Mouse (Mus musculus) midbrain, embryonic 16.5 days (tissue): Measurements from ENCODE around the gene Lrrc7. TPM values are rescaled to one million over a fixed set of nuclear protein-coding genes. Genes with fewer than 3 reads are reported as not detected.

ENCODE experiments used
- ATAC-seq: fragments of 200-750 bp; cut with Nextera tagmentation; 2 replicates; pipeline ENCODE4 v1.8.0; 2017; ENCODE audit warnings: moderate TSS enrichment
- H3K27ac ChIP-seq: fragments of 300-500 bp; sonication (generic); 2 replicates; pipeline ENCODE4 v1.5.1; 2014; ENCODE audit warnings: mild to moderate bottlenecking, low read length, mixed read lengths
- H3K27me3 ChIP-seq: fragments of 300-500 bp; sonication (generic); 2 replicates; pipeline ENCODE4 v1.6.1; 2014; ENCODE audit warnings: low read depth, low read length, mixed read lengths; ENCODE audit not compliant: control insufficient read depth, insufficient read depth
- H3K36me3 ChIP-seq: fragments of 300-500 bp; sonication (generic); 2 replicates; pipeline ENCODE4 v1.6.1; 2014; ENCODE audit warnings: mild to moderate bottlenecking, low read length, moderate library complexity, mixed read lengths; ENCODE audit not compliant: control insufficient read depth, insufficient read depth
- H3K4me1 ChIP-seq: fragments of 300-500 bp; sonication (generic); 2 replicates; pipeline ENCODE4 v1.6.1; 2014; ENCODE audit warnings: mild to moderate bottlenecking, low read length, mixed read lengths; ENCODE audit not compliant: control insufficient read depth, insufficient read depth
- H3K4me2 ChIP-seq: fragments of 300-500 bp; sonication (generic); 2 replicates; pipeline ENCODE4 v1.6.1; 2014; ENCODE audit warnings: mild to moderate bottlenecking, low read length, mixed read lengths
- H3K4me3 ChIP-seq: fragments of 300-500 bp; sonication (generic); 2 replicates; pipeline ENCODE4 v1.5.1; 2014; ENCODE audit warnings: low read depth, mild to moderate bottlenecking, low read length, moderate library complexity, mixed read lengths
- H3K9ac ChIP-seq: fragments of 300-500 bp; sonication (generic); 2 replicates; pipeline ENCODE4 v1.6.1; 2014; ENCODE audit warnings: low read depth, low read length, mixed read lengths
- H3K9me3 ChIP-seq: fragments of 300-500 bp; sonication (generic); replicated peaks from 2 replicates; pipeline ENCODE4 v1.6.1; 2014; ENCODE audit warnings: mild to moderate bottlenecking, low read length, mixed read lengths; ENCODE audit not compliant: control insufficient read depth, poor library complexity, severe bottlenecking
- WGBS: fragments of 180-500 bp; shearing (Covaris S2); extraction: QIAGEN DNeasy Blood & Tissue Kit; methylation state at CpG from one replicate; pipeline ENCODE4 v1.1.7; 2014; 5-methylcytosine and 5-hydroxymethylcytosine counted together
- polyA plus RNA-seq: library from polyadenylated mRNA; unstranded; fragments of >200 nt; fragmentation: Nextera tagmentation; extraction: Ambion mirVana; gene quantifications from 2 replicates; pipeline ENCODE4 v1.2.1, GENCODE M21; 2015

Lrrc7 gene
- polyA plus RNA-seq, 1 experiment from 2014 or later, result 11.2 TPM

DNA sequence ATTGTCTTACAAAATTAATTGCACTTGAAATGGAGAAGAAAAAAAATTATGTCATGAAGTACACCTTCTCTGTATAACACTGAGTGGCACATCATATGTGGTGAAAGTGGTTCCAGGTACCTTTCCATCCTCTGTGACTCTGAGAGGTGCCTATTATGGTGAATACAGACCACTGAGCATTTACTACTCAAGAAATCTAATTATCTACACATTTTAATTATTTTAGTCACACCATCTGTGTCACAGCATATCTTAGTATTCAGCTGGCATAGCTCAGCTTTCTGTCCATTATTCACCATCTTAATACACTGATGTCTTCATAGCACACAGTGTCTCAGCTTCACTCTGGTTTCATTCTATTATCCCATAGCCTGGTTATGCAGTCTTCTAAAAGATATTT lies 7.7 kb downstream of the Lrrc7 start:
- H3K4me3 ChIP-seq, result no peak overlapping the region
- H3K27me3 ChIP-seq, result no peaks in the 10 kb centered on the region
- H3K4me2 ChIP-seq, result no peak overlapping the region
- H3K27ac ChIP-seq, result no peak overlapping the region
- no peak overlapping the region for H3K9ac ChIP-seq
- no peaks in the 10 kb centered on the region for H3K36me3 ChIP-seq
- no peaks in the 10 kb centered on the region for H3K9me3 ChIP-seq
- no peak for ATAC-seq
- H3K4me1 ChIP-seq, result peaks cover 14% of the 10 kb centered on the region

GRCm38 (mm10) chr3:158552105-158552504 lies 9.9 kb downstream of the Lrrc7 start:
- H3K9me3 ChIP-seq, result no peaks in the 10 kb centered on the region
- peaks cover 12% of the 10 kb centered on the region; the same call in 1 of the 2 replicates for H3K4me1 ChIP-seq
- H3K27me3 ChIP-seq, result no peaks in the 10 kb centered on the region
- 85% methylated on average over 5 of the region's 5 CpGs for WGBS
- H3K36me3 ChIP-seq, result no peaks in the 10 kb centered on the region
- no peak overlapping the region for H3K27ac ChIP-seq
- ATAC-seq, result no peak
- H3K4me2 ChIP-seq, result no peak overlapping the region
- no peak overlapping the region for H3K4me3 ChIP-seq
- H3K9ac ChIP-seq, result no peak overlapping the region

GRCm38 (mm10) chr3:158543481-158543880 lies 18.5 kb downstream of the Lrrc7 start:
- Histone ChIP-seq H3K27me3 (no peaks in the 10 kb centered on the region), H3K9me3 (no peaks in the 10 kb centered on the region), H3K27ac (no peak overlapping the region), H3K4me2 (no peak overlapping the region), H3K9ac (no peak overlapping the region), H3K4me1 (peaks cover 4% of the 10 kb centered on the region; the same call in 1 of the 2 replicates), H3K4me3 (no peak overlapping the region), H3K36me3 (no peaks in the 10 kb centered on the region)
- no peak for ATAC-seq
- 84% methylated on average over 3 of the region's 3 CpGs for WGBS

DNA sequence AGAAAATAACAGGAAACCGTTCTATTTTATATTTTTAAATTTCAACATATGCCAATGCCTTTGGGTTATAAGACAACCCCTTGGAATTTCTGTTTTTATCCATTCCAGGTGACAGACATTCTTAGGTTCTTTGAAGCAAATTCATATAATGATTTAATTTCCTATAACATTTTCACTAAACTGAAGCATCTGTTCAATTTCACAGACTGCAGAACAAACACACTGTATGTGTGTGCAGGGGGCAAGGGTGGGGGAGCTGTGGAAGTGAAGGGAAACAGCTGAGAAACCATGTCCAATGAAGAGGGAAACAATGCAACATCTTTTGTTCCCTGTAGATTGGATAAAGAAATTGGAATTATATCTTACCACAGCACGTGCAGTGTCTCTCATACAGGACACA lies 29.2 kb downstream of the Lrrc7 start:
- no peak for ATAC-seq
- WGBS, result 82% methylated on average over 2 of the region's 2 CpGs

GRCm38 (mm10) chr3:158528471-158528870 lies 33.5 kb downstream of the Lrrc7 start:
- Histone ChIP-seq H3K36me3 (no peaks in the 10 kb centered on the region), H3K4me1 (no peaks in the 10 kb centered on the region), H3K4me2 (no peak overlapping the region), H3K9ac (no peak overlapping the region), H3K4me3 (no peak overlapping the region), H3K27ac (no peak overlapping the region), H3K9me3 (no peaks in the 10 kb centered on the region), H3K27me3 (no peaks in the 10 kb centered on the region)
- 26% methylated on average over 1 of the region's 1 CpGs for WGBS
- no peak for ATAC-seq

More for the DNA sequence above, 29.2 kb downstream of the Lrrc7 start:
- H3K27ac ChIP-seq, result no peak overlapping the region
- no peak overlapping the region for H3K4me2 ChIP-seq
- no peaks in the 10 kb centered on the region for H3K9me3 ChIP-seq
- no peak overlapping the region for H3K9ac ChIP-seq
- no peaks in the 10 kb centered on the region for H3K4me1 ChIP-seq
- H3K36me3 ChIP-seq, result no peaks in the 10 kb centered on the region
- no peaks in the 10 kb centered on the region for H3K27me3 ChIP-seq
- H3K4me3 ChIP-seq, result no peak overlapping the region

DNA sequence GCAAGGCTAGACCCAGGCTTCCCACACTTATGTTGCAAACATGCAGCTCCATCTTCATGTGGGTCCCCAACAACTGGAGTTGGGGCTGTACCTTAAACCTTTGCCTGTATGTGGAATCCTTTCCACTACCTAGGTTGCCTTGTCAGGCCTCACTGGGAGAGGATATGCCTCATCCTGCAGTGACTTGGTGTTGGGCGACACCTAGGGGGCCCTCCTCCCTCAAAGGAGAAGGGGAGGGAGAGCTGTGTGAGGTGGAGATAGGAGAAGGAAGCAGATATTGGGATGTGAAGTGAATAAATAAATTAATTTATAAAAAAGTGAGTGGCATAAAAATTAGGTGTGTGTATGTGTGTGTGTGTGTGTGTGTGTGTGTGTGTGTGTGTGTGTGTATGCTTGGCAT lies 68.3 kb downstream of the Lrrc7 start:
- 92% methylated on average over 1 of the region's 1 CpGs for WGBS

DNA sequence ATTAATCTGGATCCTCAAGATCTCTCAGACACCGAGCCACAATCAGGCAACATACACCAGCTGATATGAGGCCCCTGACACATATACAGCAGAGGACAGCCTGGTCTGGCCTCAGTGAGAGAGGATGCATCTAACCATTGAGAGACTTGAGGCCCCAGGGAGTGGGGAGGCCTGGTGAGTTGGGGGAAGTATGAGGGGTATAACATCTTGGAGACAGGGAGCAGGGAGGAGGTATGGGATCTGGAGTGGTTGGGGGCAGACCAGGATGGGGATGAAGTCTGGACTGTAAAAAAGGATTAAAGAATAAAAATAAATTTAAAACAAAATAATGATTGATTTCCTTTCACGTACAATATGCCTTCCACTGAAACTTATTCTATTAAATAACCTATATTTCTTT lies 82.3 kb downstream of the Lrrc7 start:
- Histone ChIP-seq H3K27me3 (no peaks in the 10 kb centered on the region), H3K9ac (no peak overlapping the region), H3K27ac (no peak overlapping the region), H3K4me3 (no peak overlapping the region), H3K9me3 (no peaks in the 10 kb centered on the region; the same call in 1 of the 2 replicates), H3K4me1 (no peaks in the 10 kb centered on the region), H3K4me2 (no peak overlapping the region), H3K36me3 (no peaks in the 10 kb centered on the region)
- WGBS, result 84% methylated on average over 2 of the region's 2 CpGs
- ATAC-seq, result no peak

More for the DNA sequence above, 68.3 kb downstream of the Lrrc7 start:
- H3K36me3 ChIP-seq, result no peaks in the 10 kb centered on the region
- no peaks in the 10 kb centered on the region for H3K27me3 ChIP-seq
- H3K4me2 ChIP-seq, result no peak overlapping the region
- ATAC-seq, result no peak
- H3K4me1 ChIP-seq, result no peaks in the 10 kb centered on the region
- H3K9me3 ChIP-seq, result no peaks in the 10 kb centered on the region
- no peak overlapping the region for H3K9ac ChIP-seq
- no peak overlapping the region for H3K27ac ChIP-seq
- H3K4me3 ChIP-seq, result no peak overlapping the region

DNA sequence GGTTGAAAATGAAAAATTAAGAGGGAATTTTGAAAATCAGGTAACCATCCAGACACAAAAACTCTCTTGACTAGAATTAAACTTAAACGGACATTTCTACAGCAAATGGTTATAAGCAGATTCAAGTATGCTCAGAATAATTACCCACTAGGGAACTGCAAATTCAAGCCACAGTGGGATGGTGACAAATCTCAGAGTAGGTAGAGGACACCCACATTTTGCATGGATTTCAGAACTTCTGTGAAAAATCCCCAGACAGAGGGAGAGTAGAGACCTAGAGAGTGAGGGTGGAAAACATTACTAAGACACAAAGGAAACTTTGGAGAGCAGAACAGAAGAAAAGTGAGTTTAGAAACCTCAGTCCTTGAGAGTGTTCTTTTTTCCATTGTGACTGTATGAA lies 161.4 kb downstream of the Lrrc7 start:
- no peak overlapping the region for H3K4me3 ChIP-seq
- no peaks in the 10 kb centered on the region for H3K4me1 ChIP-seq
- no peaks in the 10 kb centered on the region for H3K27me3 ChIP-seq
- H3K27ac ChIP-seq, result no peak overlapping the region
- no peaks in the 10 kb centered on the region for H3K9me3 ChIP-seq
- 90% methylated on average over 1 of the region's 1 CpGs for WGBS
- H3K4me2 ChIP-seq, result no peak overlapping the region
- no peak overlapping the region for H3K9ac ChIP-seq
- H3K36me3 ChIP-seq, result no peaks in the 10 kb centered on the region
- no peak for ATAC-seq

- Histone ChIP-seq H3K9ac (no peak overlapping the region), H3K9me3 (no peaks in the 10 kb centered on the region), H3K4me2 (no peak overlapping the region), H3K27ac (no peak overlapping the region), H3K27me3 (no peaks in the 10 kb centered on the region), H3K4me3 (no peak overlapping the region), H3K4me1 (no peaks in the 10 kb centered on the region; the same call in 1 of the 2 replicates), H3K36me3 (no peaks in the 10 kb centered on the region)
- ATAC-seq, result no peak
Observed at GRCm38 (mm10) chr3:158391534-158391933, 170.5 kb downstream of the Lrrc7 start.

DNA sequence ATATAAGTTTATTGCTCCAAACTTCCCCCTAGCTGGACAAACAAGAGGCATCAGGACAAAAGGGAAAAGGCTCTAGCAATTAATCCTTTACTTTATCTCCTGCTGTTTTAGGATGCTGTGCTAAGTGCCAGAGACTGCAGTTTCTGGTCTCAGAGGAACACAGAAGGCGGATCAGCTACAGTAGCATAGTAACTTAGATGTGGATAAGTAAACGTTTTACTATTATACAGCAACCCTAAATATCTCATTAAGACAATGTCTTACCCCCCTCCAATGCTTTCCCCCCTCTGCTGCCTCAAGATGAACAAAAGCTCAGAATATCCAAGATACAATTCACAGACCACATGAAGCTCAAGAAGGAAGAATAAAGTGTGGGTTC lies 174.0 kb downstream of the Lrrc7 start:
- Histone ChIP-seq H3K4me1 (no peaks in the 10 kb centered on the region; the same call in 1 of the 2 replicates), H3K27me3 (no peaks in the 10 kb centered on the region), H3K9ac (no peak overlapping the region), H3K4me3 (no peak overlapping the region), H3K36me3 (no peaks in the 10 kb centered on the region), H3K4me2 (no peak overlapping the region), H3K27ac (no peak overlapping the region), H3K9me3 (no peaks in the 10 kb centered on the region)
- 23% methylated on average over 2 of the region's 2 CpGs for WGBS
- no peak for ATAC-seq
